Mouse (Mus musculus): ENCODE measurements around the gene Flad1. TPM values are rescaled to one million over a fixed set of nuclear protein-coding genes. Genes with fewer than 3 reads are reported as not detected.

The Flad1 gene
- polyA plus RNA-seq, 1 experiment from 2014 or later, result 27.1 TPM

DNA sequence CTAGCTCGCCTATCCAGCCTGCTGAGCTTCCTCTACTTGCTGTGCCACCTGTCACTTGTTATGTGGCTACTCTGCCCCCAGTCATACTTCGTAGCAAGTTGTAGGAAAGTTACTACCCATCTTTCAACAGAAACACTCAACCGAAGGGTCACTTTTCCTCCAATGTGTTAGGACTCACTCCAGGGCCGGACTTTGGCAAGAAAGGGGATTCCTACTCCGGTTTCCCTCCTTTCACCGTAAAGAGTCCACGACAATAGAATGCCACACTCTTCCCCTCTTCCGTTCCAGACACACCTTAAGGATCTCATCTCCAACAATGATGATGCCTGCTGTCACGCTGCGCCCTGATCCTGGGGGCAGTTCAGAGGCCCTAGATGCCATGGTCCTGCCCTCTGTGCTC is 806 bp downstream of the Flad1 start:
- H3K27me3 ChIP-seq, result no peaks in the 10 kb centered on the region
- H3K36me3 ChIP-seq, result peaks cover 40% of the 10 kb centered on the region
- H3K4me1 ChIP-seq, result peaks cover 7% of the 10 kb centered on the region
- peak overlapping the region; percentile 56 for H3K4me2 ChIP-seq
- peak overlapping the region; percentile 31; the same call in 1 of the 2 replicates for H3K9ac ChIP-seq
- peak overlapping the region; percentile 52 for H3K4me3 ChIP-seq
- ATAC-seq (ENCODE audit: insufficient number of reproducible peaks, low FRiP score, low TSS enrichment, low read depth), result no peak
- no peak overlapping the region for H3K27ac ChIP-seq
- WGBS, result 81% methylated on average over 10 of the region's 10 CpGs
- H3K9me3 ChIP-seq, result no peaks in the 10 kb centered on the region

DNA sequence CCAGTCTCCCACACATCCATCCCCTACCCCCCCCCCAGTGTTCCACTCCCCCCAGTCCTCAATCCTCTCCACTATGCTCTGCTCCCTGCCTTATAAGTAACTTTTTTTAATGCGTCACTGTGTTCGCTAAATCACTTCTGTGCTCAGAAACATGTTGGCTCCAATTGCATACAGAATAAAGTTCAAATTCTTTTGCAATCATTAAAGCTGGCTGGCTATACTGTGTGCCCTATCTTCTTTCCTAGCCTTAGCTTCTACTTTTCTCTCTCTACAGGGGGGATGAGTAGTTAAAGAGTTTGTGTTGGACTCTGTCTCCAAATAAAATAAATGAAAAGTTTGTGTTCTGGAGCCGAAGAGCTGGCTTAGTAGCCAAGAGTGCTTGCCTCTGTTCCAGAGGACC is 2.0 kb downstream of the Flad1 start:
- Histone ChIP-seq H3K36me3 (peaks cover 38% of the 10 kb centered on the region), H3K27ac (no peak overlapping the region), H3K9me3 (no peaks in the 10 kb centered on the region), H3K4me3 (no peak overlapping the region), H3K27me3 (no peaks in the 10 kb centered on the region), H3K4me2 (no peak overlapping the region), H3K9ac (no peak overlapping the region), H3K4me1 (peaks cover 7% of the 10 kb centered on the region)
- no peak for ATAC-seq (ENCODE audit: insufficient number of reproducible peaks, low FRiP score, low TSS enrichment, low read depth)
- 93% methylated on average over 3 of the region's 3 CpGs for WGBS

- Histone ChIP-seq H3K9me3 (no peaks in the 10 kb centered on the region), H3K4me1 (peaks cover 7% of the 10 kb centered on the region), H3K36me3 (peaks cover 41% of the 10 kb centered on the region), H3K4me3 (no peak overlapping the region), H3K27ac (no peak overlapping the region), H3K9ac (no peak overlapping the region), H3K4me2 (no peak overlapping the region), H3K27me3 (no peaks in the 10 kb centered on the region)
- WGBS, result 63% methylated on average over 16 of the region's 16 CpGs
- ATAC-seq (ENCODE audit: insufficient number of reproducible peaks, low FRiP score, low TSS enrichment, low read depth), result no peak
These were observed 3.2 kb downstream of the Flad1 start for GRCm38 (mm10) chr3:89408448-89408847.

DNA sequence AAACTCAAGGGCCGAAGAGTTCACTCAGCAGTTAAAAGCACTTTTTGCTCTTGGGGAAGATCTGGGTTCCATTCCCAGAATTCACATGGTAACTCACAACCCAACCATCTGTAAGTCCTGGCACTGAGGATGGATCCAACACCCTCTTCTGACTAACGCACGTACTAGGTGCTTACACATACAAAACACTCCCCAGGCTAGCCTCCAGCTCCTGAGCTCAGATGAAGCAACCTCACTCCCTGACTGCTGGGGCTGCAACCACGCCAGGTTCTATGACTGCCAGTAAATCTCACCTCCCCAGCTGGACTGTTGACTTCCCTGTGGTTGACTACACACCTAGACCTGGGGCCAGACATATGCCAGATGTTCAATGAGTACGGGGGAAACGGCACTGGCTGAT is 4.8 kb downstream of the Flad1 start:
- H3K4me2 ChIP-seq, result no peak overlapping the region
- peaks cover 7% of the 10 kb centered on the region for H3K4me1 ChIP-seq
- H3K27me3 ChIP-seq, result no peaks in the 10 kb centered on the region
- H3K36me3 ChIP-seq, result peaks cover 55% of the 10 kb centered on the region
- ATAC-seq (ENCODE audit: insufficient number of reproducible peaks, low FRiP score, low TSS enrichment, low read depth), result no peak
- H3K27ac ChIP-seq, result no peak overlapping the region
- no peak overlapping the region for H3K9ac ChIP-seq
- H3K4me3 ChIP-seq, result no peak overlapping the region
- H3K9me3 ChIP-seq, result no peaks in the 10 kb centered on the region
- WGBS, result 84% methylated on average over 6 of the region's 6 CpGs

DNA sequence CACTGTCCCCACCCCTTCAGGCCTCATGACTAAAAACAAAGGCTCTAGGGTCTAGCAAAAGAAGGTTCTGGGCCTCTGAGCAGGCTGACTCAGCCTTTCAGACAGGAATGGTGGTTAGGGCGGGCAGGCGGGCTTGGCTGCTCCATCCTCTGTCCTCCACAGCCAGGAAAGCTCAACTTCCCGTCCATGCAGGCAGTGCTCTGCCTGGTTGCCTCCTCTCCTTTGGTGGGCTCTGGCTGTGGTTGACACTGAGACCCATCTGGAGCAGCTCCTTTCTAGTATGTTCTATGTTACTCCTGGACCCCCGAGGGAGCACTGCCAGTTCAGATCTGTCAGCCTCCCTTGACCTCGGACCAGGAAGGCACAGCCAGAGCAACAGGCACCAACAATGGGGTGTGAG is 9.0 kb downstream of the Flad1 start, which contains the start of gene Lenep:
Lenep (minus strand) TSS at position 101 of the 400 bp plus-strand sequence.
- no peak for ATAC-seq (ENCODE audit: insufficient number of reproducible peaks, low FRiP score, low TSS enrichment, low read depth)
- WGBS, result 82% methylated on average over 5 of the region's 5 CpGs
- H3K36me3 ChIP-seq, result peaks cover 50% of the 10 kb centered on the region
- H3K9ac ChIP-seq, result no peak within 1 kb of the TSS
- H3K9me3 ChIP-seq, result no peaks in the 10 kb centered on the region
- H3K4me2 ChIP-seq, result no peak within 1 kb of the TSS
- no peaks in the 10 kb centered on the region for H3K27me3 ChIP-seq
- H3K27ac ChIP-seq, result no peak within 1 kb of the TSS
- H3K4me3 ChIP-seq, result no peak within 1 kb of the TSS
- no peaks in the 10 kb centered on the region for H3K4me1 ChIP-seq

DNA sequence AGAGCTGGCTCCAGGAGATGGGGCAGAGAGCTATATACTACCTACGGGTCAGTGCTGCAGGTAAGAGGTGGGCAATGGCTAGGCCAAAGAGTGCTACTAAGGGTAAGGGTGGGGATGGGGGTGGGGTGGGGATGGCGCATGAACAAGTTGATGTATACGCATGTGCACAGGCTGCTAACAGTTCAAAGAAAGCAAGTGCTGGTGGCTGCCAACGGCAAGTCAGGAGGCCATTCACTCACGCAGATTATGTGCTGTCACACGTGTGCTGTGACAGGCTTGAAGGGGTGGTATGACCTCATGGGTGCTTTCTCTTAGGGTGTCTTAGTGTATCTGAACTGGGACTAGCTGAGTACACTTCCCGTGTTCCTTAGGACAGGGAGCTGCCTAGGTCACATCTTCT is 10.3 kb downstream of the Flad1 start:
- Histone ChIP-seq H3K9me3 (no peaks in the 10 kb centered on the region), H3K27me3 (no peaks in the 10 kb centered on the region), H3K4me3 (no peak overlapping the region), H3K4me1 (peaks cover 7% of the 10 kb centered on the region), H3K4me2 (no peak overlapping the region), H3K27ac (no peak overlapping the region), H3K36me3 (peaks cover 43% of the 10 kb centered on the region), H3K9ac (no peak overlapping the region)
- ATAC-seq (ENCODE audit: insufficient number of reproducible peaks, low FRiP score, low TSS enrichment, low read depth), result no peak
- 86% methylated on average over 7 of the region's 7 CpGs for WGBS

DNA sequence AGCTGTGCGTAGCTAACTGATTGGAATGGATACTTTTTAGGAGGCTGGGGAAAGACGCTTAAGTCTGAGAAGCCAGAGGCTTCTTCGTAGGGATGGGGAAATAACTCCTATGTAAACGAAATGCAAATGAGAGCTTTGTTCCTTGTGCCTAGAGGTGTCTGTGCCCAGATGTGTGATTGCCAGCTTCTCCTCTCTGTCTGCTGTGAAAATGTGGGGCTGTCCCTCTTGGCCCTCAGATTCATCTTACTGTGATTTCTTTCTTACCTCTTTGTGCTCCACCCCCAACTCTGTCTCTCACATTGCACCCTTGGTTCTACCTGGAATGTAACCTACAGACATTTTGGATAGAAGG is 15.0 kb downstream of the Flad1 start:
- WGBS, result 0% methylated on average over 4 of the region's 4 CpGs
- no peak for ATAC-seq (ENCODE audit: insufficient number of reproducible peaks, low FRiP score, low TSS enrichment, low read depth)
- H3K9me3 ChIP-seq, result no peaks in the 10 kb centered on the region
- peak overlapping the region; percentile 92 for H3K27ac ChIP-seq
- 0 out of 2 replicates have a peak, but pooled peaks cover 2% of the 10 kb centered on the region for H3K27me3 ChIP-seq
- peak overlapping the region; percentile 57 for H3K9ac ChIP-seq
- peak overlapping the region; percentile 98 for H3K4me2 ChIP-seq
- H3K4me1 ChIP-seq, result peaks cover 49% of the 10 kb centered on the region
- H3K4me3 ChIP-seq, result peak overlapping the region; percentile 57
- H3K36me3 ChIP-seq, result peaks cover 2% of the 10 kb centered on the region; the same call in 1 of the 2 replicates

DNA sequence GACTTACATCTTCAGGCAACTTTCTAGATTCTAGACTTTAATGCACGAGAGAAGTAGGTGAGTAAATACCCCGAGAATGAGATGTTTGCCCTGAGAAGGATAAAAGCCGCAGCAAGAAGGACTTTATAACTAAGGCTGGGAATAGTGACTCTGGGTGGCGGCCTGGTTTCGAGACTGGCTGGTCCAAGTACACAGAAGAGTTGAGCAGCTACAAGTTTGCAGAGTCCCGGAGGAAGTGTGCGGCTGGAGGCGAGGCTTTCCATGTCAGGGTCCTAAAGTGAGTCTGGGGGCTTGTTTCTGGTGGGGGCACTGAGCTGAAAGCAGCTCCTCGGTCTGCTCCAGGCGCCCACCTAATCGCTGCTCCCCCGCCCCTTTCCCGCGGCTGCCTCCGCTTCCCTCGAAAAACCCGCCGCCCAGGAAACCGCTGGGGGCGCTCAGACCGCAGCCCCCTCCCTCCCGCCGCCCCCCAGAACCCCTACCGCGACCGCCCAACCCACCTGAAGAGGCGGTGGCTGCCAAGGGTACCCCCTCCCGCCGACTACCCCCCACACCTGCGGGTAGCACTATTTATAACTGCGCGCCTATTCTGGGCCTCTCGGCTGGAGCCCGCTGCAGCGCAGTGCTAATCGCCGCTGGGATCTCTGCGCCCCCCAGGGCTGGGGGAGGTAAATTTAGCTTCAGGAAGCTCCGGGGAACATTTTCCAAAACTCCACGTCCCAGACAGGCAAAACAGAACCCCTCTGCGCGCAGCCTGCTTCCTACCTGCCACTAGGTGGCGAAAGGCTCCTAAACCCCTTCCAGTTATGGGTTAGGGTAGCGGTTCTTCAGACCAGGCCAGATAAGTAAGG is 15.6 kb downstream of the Flad1 start:
- WGBS, result under 1% methylated on average over 44 of the region's 44 CpGs
- Histone ChIP-seq H3K4me1 (peaks cover 55% of the 10 kb centered on the region), H3K36me3 (no peaks in the 10 kb centered on the region), H3K9me3 (no peaks in the 10 kb centered on the region), H3K4me3 (peak overlapping the region; percentile 57), H3K27ac (peak overlapping the region; percentile 92), H3K27me3 (0 out of 2 replicates have a peak, but pooled peaks cover 3% of the 10 kb centered on the region), H3K9ac (peak overlapping the region; percentile 57), H3K4me2 (peak overlapping the region; percentile 98)
- ATAC-seq (ENCODE audit: insufficient number of reproducible peaks, low FRiP score, low TSS enrichment, low read depth), result peak; percentile 7; the same call in 1 of the 2 replicates

GRCm38 (mm10) chr3:89395419-89395805 is 16.3 kb downstream of the Flad1 start:
- WGBS, result 5% methylated on average over 10 of the region's 10 CpGs
- H3K4me1 ChIP-seq, result peaks cover 61% of the 10 kb centered on the region
- peak overlapping the region; percentile 57 for H3K4me3 ChIP-seq
- H3K27me3 ChIP-seq, result 0 out of 2 replicates have a peak, but pooled peaks cover 3% of the 10 kb centered on the region
- no peaks in the 10 kb centered on the region for H3K9me3 ChIP-seq
- H3K9ac ChIP-seq, result no peak overlapping the region
- no peaks in the 10 kb centered on the region for H3K36me3 ChIP-seq
- no peak for ATAC-seq (ENCODE audit: insufficient number of reproducible peaks, low FRiP score, low TSS enrichment, low read depth)
- H3K27ac ChIP-seq, result peak overlapping the region; percentile 92
- H3K4me2 ChIP-seq, result peak overlapping the region; percentile 98

DNA sequence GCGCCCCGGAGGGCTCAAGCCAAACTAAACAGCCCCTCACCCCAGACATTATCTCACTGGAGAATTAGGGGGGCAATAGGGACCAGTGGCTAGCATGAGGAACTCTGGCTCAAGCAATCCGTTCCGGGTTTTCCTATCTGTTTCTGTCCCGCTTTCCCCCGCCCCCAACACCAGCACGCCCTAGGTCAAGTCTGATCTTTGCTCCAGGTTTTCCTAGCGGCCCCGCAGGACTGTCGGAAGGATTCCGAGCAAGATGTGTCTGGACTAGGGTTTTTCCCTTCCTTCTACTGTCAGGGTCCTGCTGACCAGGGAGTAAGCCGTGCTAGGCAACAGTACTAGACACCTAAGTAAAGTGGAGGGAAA is 16.8 kb downstream of the Flad1 start:
- Histone ChIP-seq H3K9ac (no peak overlapping the region), H3K4me1 (peaks cover 66% of the 10 kb centered on the region), H3K4me3 (peak overlapping the region; percentile 57), H3K27me3 (0 out of 2 replicates have a peak, but pooled peaks cover 3% of the 10 kb centered on the region), H3K36me3 (no peaks in the 10 kb centered on the region), H3K4me2 (peak overlapping the region; percentile 98), H3K27ac (peak overlapping the region; percentile 92), H3K9me3 (no peaks in the 10 kb centered on the region)
- 2% methylated on average over 11 of the region's 12 CpGs for WGBS
- ATAC-seq (ENCODE audit: insufficient number of reproducible peaks, low FRiP score, low TSS enrichment, low read depth), result peak; percentile 9; the same call in 1 of the 2 replicates

- Histone ChIP-seq H3K27me3 (0 out of 2 replicates have a peak, but pooled peaks cover 3% of the 10 kb centered on the region), H3K9ac (peak within 1 kb of the TSS; percentile 41), H3K9me3 (no peaks in the 10 kb centered on the region), H3K36me3 (no peaks in the 10 kb centered on the region), H3K4me3 (peak within 1 kb of the TSS; percentile 57), H3K27ac (peak within 1 kb of the TSS; percentile 92), H3K4me2 (peak within 1 kb of the TSS; percentile 98), H3K4me1 (peaks cover 66% of the 10 kb centered on the region)
- under 1% methylated on average over 35 of the region's 42 CpGs for WGBS
- peak; percentile 37 for ATAC-seq (ENCODE audit: insufficient number of reproducible peaks, low FRiP score, low TSS enrichment, low read depth)
These were observed 17.4 kb downstream of the Flad1 start, which contains the start of gene Zbtb7b for GRCm38 (mm10) chr3:89394006-89394893. Gene Zbtb7b (minus strand): TSS chr3:89394776.

Data from limb, embryonic 15.5 days (tissue).